Mouse (Mus musculus): Measurements from ENCODE around the gene Nubp1.

The Nubp1 gene

DNA sequence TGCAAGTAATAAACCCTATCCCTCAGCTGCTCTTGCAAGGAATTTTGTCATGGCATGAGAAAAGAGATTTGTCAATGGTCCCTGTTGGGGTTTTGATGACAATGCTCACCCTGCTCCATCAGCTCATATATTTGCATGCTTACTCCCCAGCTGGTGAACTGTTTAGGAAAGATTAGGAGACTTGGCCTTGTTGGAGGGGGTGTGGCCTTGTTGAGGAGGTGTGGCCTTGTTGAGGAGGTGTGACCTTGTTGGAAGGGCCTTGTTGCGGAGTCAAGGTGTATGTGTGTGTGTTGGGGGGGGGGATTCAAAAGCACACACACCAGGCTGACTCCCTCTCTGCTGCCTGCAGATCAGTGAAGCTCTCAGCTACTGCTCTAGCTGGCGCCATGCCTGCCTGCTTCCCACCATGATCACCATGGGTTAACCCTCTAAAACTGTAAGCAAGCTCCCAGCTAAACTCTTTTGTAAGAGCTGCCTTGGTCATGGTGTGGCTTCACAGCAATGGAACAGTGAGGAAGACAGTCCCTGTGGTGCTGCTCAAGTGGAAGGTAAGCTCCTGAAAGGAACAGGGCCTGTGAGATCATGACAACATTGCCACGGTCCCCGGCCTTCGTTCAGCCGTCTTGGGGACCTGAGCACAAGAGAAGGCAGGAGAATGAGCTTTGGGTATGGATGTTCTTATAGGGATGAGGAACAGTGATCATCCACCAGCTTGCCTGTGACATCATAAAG, 22.9 kb upstream of the Nubp1 start:
- no peaks in the 10 kb centered on the region for H3K27me3 ChIP-seq (ENCODE audit: control insufficient read depth, insufficient read depth, low read length, poor library complexity, severe bottlenecking)
- no peaks in the 10 kb centered on the region for H3K36me3 ChIP-seq (ENCODE audit: control insufficient read depth, insufficient read depth, low read length, poor library complexity, severe bottlenecking)
- no peak for DNase-seq (ENCODE audit: low read depth, low spot score)

DNA sequence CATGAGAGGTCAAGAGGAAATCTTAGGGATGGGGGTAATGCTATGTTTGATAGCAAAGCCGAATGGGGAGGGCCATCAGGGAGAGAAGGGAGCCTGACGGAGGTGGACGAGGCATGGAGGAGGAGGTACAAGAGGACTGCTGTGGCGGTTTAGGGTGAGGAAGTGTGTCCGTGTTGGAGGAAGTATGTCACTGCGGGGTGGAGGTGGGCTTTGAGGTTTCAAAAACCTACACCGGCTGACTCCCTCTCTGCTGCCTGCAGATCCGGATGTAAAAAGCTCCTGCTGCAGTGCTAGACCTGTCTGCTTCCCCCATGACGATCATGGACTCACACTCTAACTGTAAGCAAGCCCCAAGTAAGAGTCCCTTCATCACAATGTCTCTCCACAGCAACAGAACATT, 19.2 kb upstream of the Nubp1 start:
- peak; percentile 14 for DNase-seq (ENCODE audit: low read depth, low spot score)
- no peaks in the 10 kb centered on the region for H3K27me3 ChIP-seq (ENCODE audit: control insufficient read depth, insufficient read depth, low read length, poor library complexity, severe bottlenecking)
- H3K36me3 ChIP-seq (ENCODE audit: control insufficient read depth, insufficient read depth, low read length, poor library complexity, severe bottlenecking): no peaks in the 10 kb centered on the region

DNA sequence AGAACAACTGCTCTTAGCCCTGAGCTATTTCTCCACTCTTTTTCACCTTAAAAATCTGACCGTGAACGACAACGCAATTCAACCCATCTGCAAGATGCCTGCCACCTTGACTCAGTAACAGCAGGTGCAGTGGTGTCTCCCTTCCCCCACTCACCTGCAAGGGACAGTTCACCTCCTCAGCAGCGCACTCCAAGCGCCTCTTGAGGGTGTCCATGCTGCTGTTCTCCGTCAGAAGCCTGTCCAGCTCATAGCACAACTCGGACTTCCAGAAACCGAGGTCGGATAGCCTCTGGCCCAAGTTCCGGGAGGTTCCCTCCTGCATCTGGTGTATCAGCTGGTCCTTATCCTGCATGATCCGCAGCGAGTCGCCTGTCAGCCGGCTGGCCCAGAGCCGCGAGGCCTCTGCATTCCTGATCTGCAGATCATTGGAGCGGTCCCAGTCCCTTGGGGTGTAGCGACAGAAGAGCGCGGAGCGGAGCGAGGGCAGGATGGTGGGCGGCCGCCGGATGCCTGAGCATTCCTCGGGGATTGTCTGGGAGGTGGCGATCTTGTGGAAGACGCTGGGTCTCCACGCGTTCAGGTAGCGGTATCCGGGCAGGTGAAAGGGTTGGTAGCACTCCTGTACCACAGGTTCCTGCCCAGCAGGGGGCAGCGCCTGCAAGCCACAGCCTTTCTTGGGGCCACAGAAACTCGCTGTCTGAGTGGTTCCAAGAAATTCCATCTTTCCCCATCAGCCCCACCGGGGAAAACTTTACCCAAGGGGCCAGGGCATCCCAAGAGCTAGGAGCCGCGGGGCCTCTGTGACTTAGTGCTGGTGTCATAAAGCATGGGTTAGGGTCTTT, 16.8 kb upstream of the Nubp1 start, which contains the start of gene Tekt5:
Gene Tekt5 (minus strand): TSS at position 792 of the 842 bp plus-strand sequence.
- DNase-seq (ENCODE audit: low read depth, low spot score): peak; percentile 63
- no peaks in the 10 kb centered on the region for H3K27me3 ChIP-seq (ENCODE audit: control insufficient read depth, insufficient read depth, low read length, poor library complexity, severe bottlenecking)
- no peaks in the 10 kb centered on the region for H3K36me3 ChIP-seq (ENCODE audit: control insufficient read depth, insufficient read depth, low read length, poor library complexity, severe bottlenecking)

DNA sequence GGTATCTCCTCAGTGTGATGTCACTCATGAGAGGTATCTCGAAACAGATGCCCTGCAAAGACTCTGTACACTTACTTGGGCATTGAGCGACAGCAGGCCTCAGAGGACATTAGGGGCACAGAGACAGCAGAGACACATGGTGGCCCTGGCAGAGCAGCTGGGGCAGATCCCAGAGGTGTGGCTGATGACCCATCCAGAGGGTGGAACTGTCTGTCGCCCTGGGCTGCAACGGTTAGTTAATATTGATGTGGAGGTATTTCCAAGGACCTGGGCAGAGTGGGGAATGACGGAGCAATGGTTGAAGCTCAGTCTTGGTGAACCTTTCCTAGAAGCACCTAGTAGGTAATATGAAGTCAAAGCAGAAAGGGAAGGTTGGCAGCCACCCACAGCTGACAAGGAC, 13.0 kb upstream of the Nubp1 start:
- no peaks in the 10 kb centered on the region for H3K27me3 ChIP-seq (ENCODE audit: control insufficient read depth, insufficient read depth, low read length, poor library complexity, severe bottlenecking)
- no peak for DNase-seq (ENCODE audit: low read depth, low spot score)
- H3K36me3 ChIP-seq (ENCODE audit: control insufficient read depth, insufficient read depth, low read length, poor library complexity, severe bottlenecking): no peaks in the 10 kb centered on the region

DNA sequence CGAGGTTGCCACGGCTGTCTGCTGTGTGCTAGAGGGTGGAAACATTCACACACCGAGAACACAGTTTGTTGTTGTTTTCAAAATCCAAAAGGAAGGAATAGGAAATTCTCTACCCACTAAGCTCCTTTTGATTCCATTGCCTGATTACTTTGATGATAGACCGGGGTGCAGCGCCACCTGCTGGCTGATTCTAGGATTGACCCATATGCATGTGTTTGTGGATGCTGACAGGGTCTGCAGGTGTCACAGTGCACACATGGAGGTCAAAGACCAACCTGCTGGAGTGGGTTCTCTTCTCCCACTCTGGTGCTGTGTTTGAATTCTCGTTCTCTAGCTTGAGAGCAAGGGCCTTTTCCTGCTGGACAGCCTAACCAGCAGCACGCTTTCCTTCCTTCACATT, 12.6 kb upstream of the Nubp1 start:
- Histone ChIP-seq H3K27me3 (ENCODE audit: control insufficient read depth, insufficient read depth, low read length, poor library complexity, severe bottlenecking) (no peaks in the 10 kb centered on the region), H3K36me3 (ENCODE audit: control insufficient read depth, insufficient read depth, low read length, poor library complexity, severe bottlenecking) (no peaks in the 10 kb centered on the region)
- DNase-seq (ENCODE audit: low read depth, low spot score): peak; percentile 88

DNA sequence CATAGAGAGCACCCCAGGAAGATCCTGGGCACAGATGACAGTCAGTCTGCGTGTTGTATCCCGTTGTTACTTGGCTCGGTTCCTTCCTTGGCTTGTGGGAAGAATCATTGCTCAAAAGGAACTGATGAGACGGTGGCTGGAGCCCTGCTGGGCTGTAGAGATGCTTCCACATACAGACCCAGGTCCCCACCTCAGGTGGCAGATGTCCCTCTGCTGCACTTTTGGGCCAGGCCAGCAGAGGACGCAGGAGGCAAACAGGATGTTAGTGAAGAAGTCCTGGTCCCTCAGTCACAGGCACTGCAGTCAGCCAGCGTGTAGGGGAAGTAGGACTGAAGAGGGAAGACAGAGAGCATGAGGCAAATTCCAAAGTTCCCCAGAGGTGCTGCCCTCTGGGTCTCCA, 4.2 kb downstream of the Nubp1 start:
- H3K27me3 ChIP-seq (ENCODE audit: control insufficient read depth, insufficient read depth, low read length, poor library complexity, severe bottlenecking): no peaks in the 10 kb centered on the region
- H3K36me3 ChIP-seq (ENCODE audit: control insufficient read depth, insufficient read depth, low read length, poor library complexity, severe bottlenecking): peaks cover 14% of the 10 kb centered on the region
- DNase-seq (ENCODE audit: low read depth, low spot score): peak; percentile 79

DNA sequence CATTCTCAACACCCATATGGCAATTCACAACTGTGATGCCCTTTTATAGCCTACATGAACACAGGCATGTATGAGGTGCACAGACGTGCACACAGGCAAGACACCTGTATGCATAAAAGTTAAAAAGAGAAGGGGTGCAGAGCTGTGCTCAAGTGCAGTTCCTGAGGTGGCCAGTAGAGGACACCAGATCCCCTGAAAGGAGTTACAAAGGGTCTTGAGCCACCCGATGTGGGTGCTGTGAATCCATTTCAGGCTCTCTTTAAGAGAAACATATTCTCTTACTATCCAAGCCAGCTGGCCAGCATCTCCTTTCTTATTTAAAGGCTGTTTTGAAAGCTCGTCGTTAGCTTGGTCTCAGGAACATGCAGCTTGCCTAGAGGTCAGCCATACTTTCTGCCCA, 5.1 kb downstream of the Nubp1 start:
- DNase-seq (ENCODE audit: low read depth, low spot score): peak; percentile 45
- H3K36me3 ChIP-seq (ENCODE audit: control insufficient read depth, insufficient read depth, low read length, poor library complexity, severe bottlenecking): peaks cover 17% of the 10 kb centered on the region
- H3K27me3 ChIP-seq (ENCODE audit: control insufficient read depth, insufficient read depth, low read length, poor library complexity, severe bottlenecking): no peaks in the 10 kb centered on the region

DNA sequence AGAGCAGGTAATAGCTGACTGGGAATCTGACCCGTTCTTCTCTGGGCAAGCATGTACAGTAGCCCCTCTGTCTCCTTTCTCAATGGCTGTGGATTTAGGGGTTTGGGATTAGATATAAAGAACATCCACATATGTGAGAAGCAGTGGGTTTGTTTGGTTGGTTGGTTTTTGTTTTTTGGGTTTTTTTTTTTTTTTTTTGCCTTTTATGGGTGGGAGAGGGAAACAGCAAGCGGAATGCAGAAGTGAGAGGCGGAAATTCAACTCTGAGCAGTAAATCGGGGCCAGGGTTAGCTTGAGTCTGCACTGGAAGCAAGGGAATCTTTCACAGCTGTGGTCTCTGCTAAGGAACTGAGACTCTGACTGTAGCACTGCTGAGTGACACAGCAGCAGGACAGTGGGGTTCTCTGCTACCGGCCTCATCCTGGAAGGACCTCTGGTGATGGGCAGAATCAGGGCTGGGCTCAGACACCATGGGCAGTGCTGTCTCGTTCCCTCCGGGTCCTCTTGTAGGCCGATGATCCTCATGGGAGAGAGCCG, 6.0 kb downstream of the Nubp1 start:
- no peaks in the 10 kb centered on the region for H3K27me3 ChIP-seq (ENCODE audit: control insufficient read depth, insufficient read depth, low read length, poor library complexity, severe bottlenecking)
- peaks cover 21% of the 10 kb centered on the region for H3K36me3 ChIP-seq (ENCODE audit: control insufficient read depth, insufficient read depth, low read length, poor library complexity, severe bottlenecking)
- DNase-seq (ENCODE audit: low read depth, low spot score): peak; percentile 51

DNA sequence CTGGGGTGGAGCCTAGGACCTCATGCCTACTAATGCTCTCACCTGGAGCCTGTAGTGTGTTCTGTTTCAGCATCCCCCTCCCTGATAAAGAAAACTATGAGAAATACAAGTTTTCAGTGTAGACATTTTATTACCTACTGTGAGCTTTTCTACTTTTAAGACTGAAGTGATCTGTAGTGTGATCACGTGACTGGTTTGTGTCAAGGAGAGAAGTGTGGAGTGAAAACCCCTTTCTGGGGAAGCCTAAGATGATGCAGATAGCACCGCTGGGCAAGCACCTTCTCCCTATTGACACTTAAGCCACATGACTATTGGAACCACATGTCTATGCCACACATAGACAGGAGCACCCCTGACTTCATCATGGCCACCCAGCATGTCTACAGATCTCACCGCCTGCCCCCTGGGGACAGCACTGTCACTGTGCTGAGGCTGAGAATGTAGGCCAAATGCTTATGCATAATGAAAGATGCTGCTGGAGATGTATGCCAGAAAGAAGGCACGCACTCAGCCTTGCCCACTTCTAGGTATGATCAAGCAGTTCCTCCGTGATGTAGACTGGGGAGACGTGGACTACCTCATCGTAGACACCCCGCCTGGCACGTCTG, 8.8 kb downstream of the Nubp1 start:
- DNase-seq (ENCODE audit: low read depth, low spot score): no peak
- Histone ChIP-seq H3K36me3 (ENCODE audit: control insufficient read depth, insufficient read depth, low read length, poor library complexity, severe bottlenecking) (peaks cover 26% of the 10 kb centered on the region), H3K27me3 (ENCODE audit: control insufficient read depth, insufficient read depth, low read length, poor library complexity, severe bottlenecking) (no peaks in the 10 kb centered on the region)

DNA sequence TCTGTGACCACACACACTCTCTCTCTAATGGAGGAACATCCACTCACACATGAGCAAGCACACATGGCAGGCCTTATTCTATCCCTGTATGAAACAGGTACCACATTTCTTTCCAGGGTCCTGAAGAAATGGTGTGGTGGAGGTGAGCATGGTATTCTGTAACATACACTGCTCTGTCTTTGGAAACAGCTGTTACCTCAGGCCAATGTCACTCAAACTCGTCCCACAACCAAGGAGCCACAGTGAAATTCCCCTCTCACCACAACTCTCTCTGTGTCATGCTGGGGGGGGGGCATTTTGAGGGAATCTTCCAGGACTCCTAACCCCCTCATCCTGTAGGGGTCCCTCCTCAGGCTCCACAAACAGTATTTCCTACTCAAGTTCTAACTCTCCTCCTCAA, 20.2 kb downstream of the Nubp1 start:
- no peak for DNase-seq (ENCODE audit: low read depth, low spot score)
- H3K27me3 ChIP-seq (ENCODE audit: control insufficient read depth, insufficient read depth, low read length, poor library complexity, severe bottlenecking): no peaks in the 10 kb centered on the region
- no peaks in the 10 kb centered on the region for H3K36me3 ChIP-seq (ENCODE audit: control insufficient read depth, insufficient read depth, low read length, poor library complexity, severe bottlenecking)

DNA sequence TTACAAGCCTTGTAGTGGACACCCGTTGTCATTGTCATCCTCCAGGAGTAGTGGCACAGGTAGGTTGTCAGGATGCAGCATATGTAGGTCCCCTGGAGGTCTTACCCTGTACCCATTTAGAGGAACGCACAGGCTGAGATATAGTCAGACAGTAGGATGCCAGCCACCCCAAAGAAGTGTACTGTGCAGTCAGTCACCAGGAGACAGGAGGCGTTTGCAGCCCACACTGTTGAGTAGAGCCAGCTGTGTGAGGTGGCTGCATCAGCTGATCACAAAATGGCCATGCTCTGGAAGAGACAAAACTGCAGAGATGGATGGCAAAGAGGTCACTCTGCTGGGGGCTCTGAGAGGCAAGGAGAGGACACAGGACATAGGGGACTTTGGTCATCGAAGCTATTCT, 20.6 kb downstream of the Nubp1 start:
- no peaks in the 10 kb centered on the region for H3K27me3 ChIP-seq (ENCODE audit: control insufficient read depth, insufficient read depth, low read length, poor library complexity, severe bottlenecking)
- DNase-seq (ENCODE audit: low read depth, low spot score): no peak
- no peaks in the 10 kb centered on the region for H3K36me3 ChIP-seq (ENCODE audit: control insufficient read depth, insufficient read depth, low read length, poor library complexity, severe bottlenecking)

DNA sequence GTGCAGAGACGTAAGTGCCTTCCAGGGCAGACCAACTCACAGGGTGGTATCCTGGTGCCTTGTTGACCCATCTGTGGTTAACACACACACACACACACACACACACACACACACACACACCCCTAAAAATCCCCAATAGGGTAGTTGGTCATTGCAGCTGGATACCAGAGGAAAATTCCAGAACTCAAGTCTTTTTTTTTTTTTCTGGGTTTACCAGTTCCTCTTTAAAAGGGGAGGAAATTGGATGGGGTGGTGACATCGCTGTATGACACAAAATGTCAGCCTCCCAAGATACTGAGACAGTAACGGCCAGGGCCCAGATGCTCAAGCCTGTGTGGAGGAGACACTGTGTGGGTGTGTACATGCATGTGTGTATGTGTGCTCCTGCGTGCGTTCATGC, 21.6 kb downstream of the Nubp1 start:
- Histone ChIP-seq H3K27me3 (ENCODE audit: control insufficient read depth, insufficient read depth, low read length, poor library complexity, severe bottlenecking) (no peaks in the 10 kb centered on the region), H3K36me3 (ENCODE audit: control insufficient read depth, insufficient read depth, low read length, poor library complexity, severe bottlenecking) (no peaks in the 10 kb centered on the region)
- DNase-seq (ENCODE audit: low read depth, low spot score): no peak

DNA sequence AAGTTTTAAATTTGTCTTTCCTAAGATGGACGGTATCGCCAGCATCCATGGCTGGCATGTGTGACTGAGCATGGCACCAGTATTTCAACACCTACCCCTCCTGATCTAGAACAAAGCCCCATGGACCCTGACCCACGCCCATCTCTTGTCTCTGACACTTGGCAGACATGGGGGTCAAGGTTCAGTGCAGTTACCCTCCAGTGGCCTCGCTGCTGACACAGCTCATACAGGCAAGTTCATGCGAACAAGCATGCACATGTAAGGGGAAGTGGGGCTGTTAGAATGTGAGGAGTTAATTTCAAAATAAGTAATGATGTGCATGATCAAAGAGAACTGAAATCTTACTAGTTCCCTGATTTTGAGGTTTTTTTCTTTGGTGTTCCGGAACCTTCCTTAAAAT, 24.4 kb downstream of the Nubp1 start:
- peak; percentile 42 for DNase-seq (ENCODE audit: low read depth, low spot score)
- H3K36me3 ChIP-seq (ENCODE audit: control insufficient read depth, insufficient read depth, low read length, poor library complexity, severe bottlenecking): no peaks in the 10 kb centered on the region
- H3K27me3 ChIP-seq (ENCODE audit: control insufficient read depth, insufficient read depth, low read length, poor library complexity, severe bottlenecking): no peaks in the 10 kb centered on the region

DNA sequence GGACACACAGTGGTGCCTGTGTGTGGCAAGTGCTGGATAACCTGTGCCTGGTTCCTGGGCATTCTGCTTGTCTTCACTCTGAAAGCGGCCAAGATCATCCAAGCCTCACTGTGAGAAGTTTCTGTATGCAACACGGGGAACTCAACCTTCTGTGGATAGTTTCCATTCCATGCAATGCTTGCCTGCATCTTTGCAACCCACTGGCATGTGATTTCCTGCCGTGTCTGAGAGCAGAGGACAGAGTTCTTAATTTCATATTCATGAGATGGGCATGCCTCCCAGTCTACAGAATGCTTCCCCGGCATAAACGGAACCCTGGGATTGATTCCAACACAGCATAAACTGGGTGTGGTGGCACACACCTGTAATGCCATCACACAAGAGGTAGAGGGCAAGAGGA, 26.3 kb downstream of the Nubp1 start:
- no peak for DNase-seq (ENCODE audit: low read depth, low spot score)
- H3K36me3 ChIP-seq (ENCODE audit: control insufficient read depth, insufficient read depth, low read length, poor library complexity, severe bottlenecking): no peaks in the 10 kb centered on the region
- H3K27me3 ChIP-seq (ENCODE audit: control insufficient read depth, insufficient read depth, low read length, poor library complexity, severe bottlenecking): no peaks in the 10 kb centered on the region

DNA sequence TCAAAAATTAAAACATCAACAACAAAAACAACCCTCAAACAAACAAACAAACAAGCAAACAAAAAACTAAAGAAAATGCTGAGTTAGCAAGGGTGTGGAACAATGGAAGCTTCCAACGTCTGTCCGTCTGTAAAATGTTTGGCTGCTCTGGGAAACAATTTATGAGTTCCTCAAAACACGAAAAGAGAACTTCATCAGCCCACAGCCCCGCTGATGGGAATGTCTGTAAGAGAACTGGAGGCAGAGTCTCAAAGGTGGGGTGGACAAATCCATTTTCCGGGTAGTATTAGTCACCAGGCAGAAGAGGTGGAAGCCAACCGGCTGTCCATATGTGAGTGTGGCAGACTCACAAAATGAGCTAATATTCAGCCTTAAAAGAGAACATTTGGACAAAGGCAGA, 29.6 kb downstream of the Nubp1 start:
- H3K36me3 ChIP-seq (ENCODE audit: control insufficient read depth, insufficient read depth, low read length, poor library complexity, severe bottlenecking): no peaks in the 10 kb centered on the region; the same call in 1 of the 2 replicates
- no peaks in the 10 kb centered on the region for H3K27me3 ChIP-seq (ENCODE audit: control insufficient read depth, insufficient read depth, low read length, poor library complexity, severe bottlenecking)
- DNase-seq (ENCODE audit: low read depth, low spot score): no peak

Data from splenic B cell, adult 2 months (primary cell).